Mouse (Mus musculus): ENCODE measurements around the gene Ms4a4b.
"Not testable (repeated sequence)": the region's sequence is repeated elsewhere in the genome, so short reads cannot be mapped to it uniquely, and the experiment has no call there.

DNA sequence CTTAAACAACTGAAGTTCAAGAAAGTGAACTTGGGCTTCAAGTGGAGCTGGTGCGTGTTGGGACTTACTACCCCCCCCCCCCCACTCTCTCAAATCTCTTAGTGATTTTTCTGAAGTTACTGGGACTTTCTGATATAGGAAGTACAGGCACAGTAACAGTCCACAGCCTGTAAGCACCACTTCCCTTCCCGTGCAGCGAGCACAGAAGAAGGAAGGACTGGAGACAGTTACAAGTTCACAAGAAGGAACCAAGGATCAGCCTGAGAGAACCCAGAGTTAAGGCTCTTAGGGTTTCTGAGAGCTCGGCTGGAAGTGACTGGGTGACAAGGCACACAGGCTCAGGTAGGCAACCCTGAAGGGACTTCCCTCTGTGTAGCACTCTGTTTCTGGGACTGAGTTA is 25.9 kb downstream of the Ms4a4b start, which contains the start of gene Ms4a6c:
- not testable (repeated sequence) for TF ChIP-seq CTCF (IDR thresholded peaks at IDR 0.05; ENCODE audit: extremely low read depth, insufficient read depth, insufficient read length, insufficient replicate concordance); POLR2A (IDR thresholded peaks at IDR 0.05; ENCODE audit: low read depth, low read length)
